8 mouse cellular contexts compared by ENCODE assay signal in the genomic region with DNA sequence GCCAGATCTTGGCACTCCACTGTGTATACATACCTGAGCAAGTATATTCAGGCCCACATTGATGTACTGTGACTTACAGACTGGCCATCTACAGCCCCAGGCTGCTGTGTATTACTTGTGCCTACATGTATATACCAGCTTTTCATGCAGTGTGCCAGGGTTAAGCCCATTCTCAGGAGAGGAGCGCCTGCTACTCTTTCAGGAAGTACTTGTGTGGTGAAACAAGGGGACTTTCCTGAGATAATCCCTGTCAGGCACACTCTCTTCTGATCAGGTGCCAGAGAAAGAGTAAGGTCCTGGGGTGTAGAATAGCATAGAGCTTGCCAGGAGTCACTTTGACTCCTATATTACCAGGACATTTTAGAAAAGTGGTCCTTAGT. TPM values are rescaled to one million over a fixed set of nuclear protein-coding genes. Genes with fewer than 3 reads are reported as not detected.
DNase-seq lines count a peak whose midpoint lies in the region; ATAC-seq and TF ChIP-seq lines count a peak whose summit lies in the region.

No protein-coding gene starts in this region.

- H3K27me3 ChIP-seq in lung, postnatal 0 days (replicated peaks; ENCODE audit: insufficient read depth, low read length) = no peaks in the 10 kb centered on the region
- H3K27me3 ChIP-seq in forebrain, embryonic 15.5 days = no peaks in the 10 kb centered on the region
- no peaks in the 10 kb centered on the region for H3K27me3 ChIP-seq in liver, embryonic 11.5 days (replicated peaks; ENCODE audit: control insufficient read depth, insufficient read depth, low read length)
- H3K27me3 ChIP-seq in stomach, embryonic 14.5 days (ENCODE audit: control insufficient read depth, insufficient read depth, low read length) = no peaks in the 10 kb centered on the region

- no peak for TF ChIP-seq POLR2A in lung, adult 2 months (IDR thresholded peaks at IDR 0.05; ENCODE audit: borderline replicate concordance, extremely low read depth, low read depth, low read length)

- no peak for DNase-seq in lung, postnatal 0 days (ENCODE audit: low spot score)
- no peak for DNase-seq in lung, adult 2 months
- DNase-seq in liver, embryonic 11.5 days (ENCODE audit: low spot score) = no peak
- no peak for DNase-seq in cerebellum, postnatal 10 days
- DNase-seq in thymus, postnatal 25 days = no peak

- H3K4me2 ChIP-seq in lung, postnatal 0 days (replicated peaks; ENCODE audit: low read depth, low read length) = peak overlapping the region; percentile 72
- peak overlapping the region; percentile 85 for H3K4me2 ChIP-seq in forebrain, embryonic 15.5 days (replicated peaks)
- peak overlapping the region; percentile 75 for H3K4me2 ChIP-seq in liver, embryonic 11.5 days
- H3K4me2 ChIP-seq in stomach, embryonic 14.5 days (replicated peaks; ENCODE audit: low read depth, low read length) = peak overlapping the region; percentile 68

- peak overlapping the region; percentile 98 for H3K27ac ChIP-seq in lung, postnatal 0 days (ENCODE audit: low read length)
- H3K27ac ChIP-seq in forebrain, embryonic 15.5 days (replicated peaks) = peak overlapping the region; percentile 67
- peak overlapping the region; percentile 81; the same call in 1 of the 2 replicates for H3K27ac ChIP-seq in liver, embryonic 11.5 days (ENCODE audit: low read depth, low read length)
- 0 out of 2 replicates have a peak overlapping the region, but pooled peaks have one; percentile 96 for H3K27ac ChIP-seq in stomach, embryonic 14.5 days (ENCODE audit: low read length)

- no peak overlapping the region for H3K9ac ChIP-seq in lung, postnatal 0 days (replicated peaks; ENCODE audit: low read depth)
- H3K9ac ChIP-seq in forebrain, embryonic 15.5 days (replicated peaks) = no peak overlapping the region
- H3K9ac ChIP-seq in liver, embryonic 11.5 days (ENCODE audit: low read depth, low read length) = no peak overlapping the region
- H3K9ac ChIP-seq in stomach, embryonic 14.5 days (replicated peaks; ENCODE audit: low read depth, low read length) = no peak overlapping the region

- H3K4me1 ChIP-seq in lung, postnatal 0 days (ENCODE audit: insufficient read depth, low read depth, low read length) = peaks cover 23% of the 10 kb centered on the region
- peaks cover 14% of the 10 kb centered on the region for H3K4me1 ChIP-seq in lung, adult 2 months (ENCODE audit: control insufficient read depth, insufficient read depth, low read length)
- H3K4me1 ChIP-seq in forebrain, embryonic 15.5 days = peaks cover 15% of the 10 kb centered on the region
- peaks cover 19% of the 10 kb centered on the region for H3K4me1 ChIP-seq in liver, embryonic 11.5 days (replicated peaks; ENCODE audit: control insufficient read depth, insufficient read depth, low read length)
- peaks cover 18% of the 10 kb centered on the region; the same call in 1 of the 2 replicates for H3K4me1 ChIP-seq in stomach, embryonic 14.5 days (ENCODE audit: control insufficient read depth, insufficient read depth, low read length)

- H3K36me3 ChIP-seq in lung, postnatal 0 days (ENCODE audit: insufficient read depth, low read length) = peaks cover 16% of the 10 kb centered on the region; the same call in 1 of the 2 replicates
- peaks cover 20% of the 10 kb centered on the region for H3K36me3 ChIP-seq in forebrain, embryonic 15.5 days
- H3K36me3 ChIP-seq in liver, embryonic 11.5 days (ENCODE audit: control insufficient read depth, insufficient read depth, low read length) = peaks cover 15% of the 10 kb centered on the region
- H3K36me3 ChIP-seq in stomach, embryonic 14.5 days (ENCODE audit: control insufficient read depth, insufficient read depth, low read length) = peaks cover 17% of the 10 kb centered on the region

- WGBS in lung, postnatal 0 days = 53% methylated on average over 1 of the region's 1 CpGs
- 46% methylated on average over 1 of the region's 1 CpGs for WGBS in lung, adult 2 months
- WGBS in forebrain, embryonic 15.5 days = 86% methylated on average over 1 of the region's 1 CpGs
- 86% methylated on average over 1 of the region's 1 CpGs for WGBS in liver, embryonic 11.5 days
- WGBS in stomach, embryonic 14.5 days = 71% methylated on average over 1 of the region's 1 CpGs

- ATAC-seq in lung, postnatal 0 days = no peak
- ATAC-seq in forebrain, embryonic 15.5 days (replicated peaks) = peak; percentile 27; the same call in 1 of the 2 replicates
- ATAC-seq in liver, embryonic 11.5 days (replicated peaks; ENCODE audit: low FRiP score) = no peak
- 0 out of 2 replicates have a peak, but pooled peaks have one; percentile 1 for ATAC-seq in stomach, embryonic 14.5 days (ENCODE audit: insufficient number of reproducible peaks, insufficient read depth, low FRiP score, low read depth)
- no peak for ATAC-seq in frontal cortex, adult (ENCODE audit: low TSS enrichment)

- no peak for TF ChIP-seq CTCF in lung, postnatal 0 days (IDR thresholded peaks at IDR 0.05)
- no peak for TF ChIP-seq CTCF in lung, adult 2 months (IDR thresholded peaks at IDR 0.05; ENCODE audit: insufficient read depth, low read length)

- no peaks in the 10 kb centered on the region for H3K9me3 ChIP-seq in lung, postnatal 0 days (ENCODE audit: low read length)
- no peaks in the 10 kb centered on the region for H3K9me3 ChIP-seq in forebrain, embryonic 15.5 days
- no peaks in the 10 kb centered on the region for H3K9me3 ChIP-seq in liver, embryonic 11.5 days (ENCODE audit: control insufficient read depth, low read length)
- no peaks in the 10 kb centered on the region for H3K9me3 ChIP-seq in stomach, embryonic 14.5 days (ENCODE audit: control insufficient read depth, low read depth, low read length)

- no peak for TF ChIP-seq EP300 in lung, postnatal 0 days (IDR thresholded peaks at IDR 0.05)

- H3K4me3 ChIP-seq in lung, postnatal 0 days (ENCODE audit: low read depth, low read length) = peak overlapping the region; percentile 95
- H3K4me3 ChIP-seq in lung, adult 2 months (replicated peaks; ENCODE audit: extremely low read depth, low read depth, low read length) = no peak overlapping the region
- peak overlapping the region; percentile 93 for H3K4me3 ChIP-seq in forebrain, embryonic 15.5 days
- peak overlapping the region; percentile 71 for H3K4me3 ChIP-seq in liver, embryonic 11.5 days (ENCODE audit: low read depth, low read length)
- H3K4me3 ChIP-seq in stomach, embryonic 14.5 days (ENCODE audit: low read depth, low read length) = peak overlapping the region; percentile 94

RNA-seq across cellular contexts. Expression of a gene that starts 0.4 kb away (rescaled TPM):
- polyA plus RNA-seq in lung, postnatal 0 days (2015; fragmentation: Nextera tagmentation; extraction: Ambion mirVana) = 42.1 and 44.3 TPM in 2 replicates
- 26.8 and 27.2 TPM in 2 replicates for polyA plus RNA-seq in lung, adult 2 months (2012; rRNA removed)
- 60.9 and 61.6 TPM in 2 replicates for polyA plus RNA-seq in forebrain, embryonic 15.5 days (2015; fragmentation: Nextera tagmentation; extraction: Ambion mirVana)
- 48.6 and 51.1 TPM in 2 replicates for polyA plus RNA-seq in liver, embryonic 11.5 days (2014; fragmentation: Nextera tagmentation; extraction: Ambion mirVana)
- polyA plus RNA-seq in stomach, embryonic 14.5 days (2014; fragmentation: Nextera tagmentation; extraction: Ambion mirVana) = 48.2 and 49.9 TPM in 2 replicates

RNA-seq across cellular contexts. Expression of a gene that starts 1.5 kb away (rescaled TPM):
- 60.5 and 77.6 TPM in 2 replicates for polyA plus RNA-seq in lung, postnatal 0 days (2015; fragmentation: Nextera tagmentation; extraction: Ambion mirVana)
- polyA plus RNA-seq in lung, adult 2 months (2012; rRNA removed) = 108 and 109 TPM in 2 replicates
- polyA plus RNA-seq in forebrain, embryonic 15.5 days (2015; fragmentation: Nextera tagmentation; extraction: Ambion mirVana) = 55.7 and 62.2 TPM in 2 replicates
- polyA plus RNA-seq in liver, embryonic 11.5 days (2014; fragmentation: Nextera tagmentation; extraction: Ambion mirVana) = 24.2 and 26.8 TPM in 2 replicates
- polyA plus RNA-seq in stomach, embryonic 14.5 days (2014; fragmentation: Nextera tagmentation; extraction: Ambion mirVana) = 64.0 and 64.9 TPM in 2 replicates

RNA-seq across cellular contexts. Expression of a gene that starts 19.6 kb away (rescaled TPM):
- 54.8 and 55.2 TPM in 2 replicates for polyA plus RNA-seq in lung, postnatal 0 days (2015; fragmentation: Nextera tagmentation; extraction: Ambion mirVana)
- 189 and 231 TPM in 2 replicates for polyA plus RNA-seq in lung, adult 2 months (2012; rRNA removed)
- 15.7 and 18.8 TPM in 2 replicates for polyA plus RNA-seq in forebrain, embryonic 15.5 days (2015; fragmentation: Nextera tagmentation; extraction: Ambion mirVana)
- 14.8 and 18.7 TPM in 2 replicates for polyA plus RNA-seq in liver, embryonic 11.5 days (2014; fragmentation: Nextera tagmentation; extraction: Ambion mirVana)
- 38.7 and 43.7 TPM in 2 replicates for polyA plus RNA-seq in stomach, embryonic 14.5 days (2014; fragmentation: Nextera tagmentation; extraction: Ambion mirVana)

RNA-seq across cellular contexts. Expression of a gene that starts 23.6 kb away (rescaled TPM):
- polyA plus RNA-seq in lung, postnatal 0 days (2015; fragmentation: Nextera tagmentation; extraction: Ambion mirVana) = not detected in 2 replicates
- polyA plus RNA-seq in lung, adult 2 months (2012; rRNA removed) = not detected in 2 replicates
- polyA plus RNA-seq in forebrain, embryonic 15.5 days (2015; fragmentation: Nextera tagmentation; extraction: Ambion mirVana) = not detected in 2 replicates
- polyA plus RNA-seq in liver, embryonic 11.5 days (2014; fragmentation: Nextera tagmentation; extraction: Ambion mirVana) = not detected in 2 replicates
- not detected in 2 replicates for polyA plus RNA-seq in stomach, embryonic 14.5 days (2014; fragmentation: Nextera tagmentation; extraction: Ambion mirVana)

RNA-seq across cellular contexts. Expression of a gene that starts 30.5 kb away (rescaled TPM):
- polyA plus RNA-seq in lung, postnatal 0 days (2015; fragmentation: Nextera tagmentation; extraction: Ambion mirVana) = 37.1 and 39.4 TPM in 2 replicates
- polyA plus RNA-seq in lung, adult 2 months (2012; rRNA removed) = 134 and 161 TPM in 2 replicates
- polyA plus RNA-seq in forebrain, embryonic 15.5 days (2015; fragmentation: Nextera tagmentation; extraction: Ambion mirVana) = 90.1 and 95.4 TPM in 2 replicates
- polyA plus RNA-seq in liver, embryonic 11.5 days (2014; fragmentation: Nextera tagmentation; extraction: Ambion mirVana) = 57.5 and 66.8 TPM in 2 replicates
- 49.5 and 54.4 TPM in 2 replicates for polyA plus RNA-seq in stomach, embryonic 14.5 days (2014; fragmentation: Nextera tagmentation; extraction: Ambion mirVana)

Comparison
In these comparisons a context has a peak if more than half of its experiments do, and no peak if none do; other contexts are left out.
1. ATAC-seq: peak in forebrain, embryonic 15.5 days (single experiment) and stomach, embryonic 14.5 days (single experiment); none in lung, postnatal 0 days (single experiment), liver, embryonic 11.5 days (single experiment) and frontal cortex, adult (single experiment).
2. Peak in every context shown above with its lines, with median percentiles within 50 percentile points of each other: H3K27ac ChIP-seq and H3K4me2 ChIP-seq.